Mouse (Mus musculus) adrenal gland, postnatal 36 days (tissue): ENCODE data around the gene Timm22. TPM values are rescaled to one million over a fixed set of nuclear protein-coding genes. Genes with fewer than 3 reads are reported as not detected.

Source experiments
- DNase-seq, 2 experiments: peaks; one replicate each; pipeline ENCODE4 v3.0.0; 2021; ENCODE audit warnings: mixed read lengths in 1 of 2
- total RNA-seq, 2 experiments: library from RNA; stranded (reverse); gene quantifications; 2 replicates each; pipeline ENCODE4 v1.2.3; 2021

Gene Timm22
- total RNA-seq, 2 experiments from 2014 or later, result 45.9 to 48.6 TPM

- no peak for DNase-seq
Observed at GRCm38 (mm10) chr11:76387097-76387496, 19.7 kb upstream of the Timm22 start.

DNA sequence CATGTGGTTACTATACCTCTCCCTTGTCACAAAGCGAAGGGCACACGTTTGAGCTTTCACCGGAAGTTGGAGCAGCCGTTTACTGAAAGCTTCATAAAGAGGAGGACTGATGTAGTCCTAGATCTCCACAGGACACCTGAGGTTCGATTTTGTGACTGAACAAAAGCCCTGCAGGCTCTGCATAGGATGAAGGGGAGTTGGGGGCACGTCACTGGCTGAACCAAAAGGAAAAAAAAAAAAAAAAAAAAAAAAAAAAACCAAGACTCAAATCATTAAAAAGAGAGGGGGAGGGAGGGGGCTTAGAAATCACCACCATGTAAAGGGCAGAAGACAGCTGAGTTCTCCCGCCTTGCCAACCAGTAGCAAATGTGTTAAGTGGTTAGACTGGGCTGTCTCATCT, 18.0 kb upstream of the Timm22 start:
- DNase-seq, result no peak

DNA sequence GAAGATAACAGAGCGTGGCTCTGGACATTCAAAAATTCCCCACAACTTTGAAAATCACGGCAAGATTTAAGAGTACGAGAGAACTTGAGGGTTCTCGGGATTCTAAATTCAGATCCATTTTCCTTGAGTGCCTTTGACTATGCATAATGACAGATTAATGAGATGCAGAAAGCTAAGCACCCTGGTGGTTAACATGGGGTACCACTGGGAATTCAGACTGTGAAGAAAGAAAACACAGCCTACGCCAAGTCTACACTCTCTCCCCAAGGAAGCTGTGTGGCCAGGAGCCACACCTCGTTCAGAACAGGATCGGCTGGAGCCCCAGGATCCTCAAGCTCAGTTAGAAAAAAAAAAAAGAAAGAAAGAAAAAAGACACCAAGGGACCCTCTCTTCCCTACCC, 14.2 kb upstream of the Timm22 start:
- no peak for DNase-seq

DNA sequence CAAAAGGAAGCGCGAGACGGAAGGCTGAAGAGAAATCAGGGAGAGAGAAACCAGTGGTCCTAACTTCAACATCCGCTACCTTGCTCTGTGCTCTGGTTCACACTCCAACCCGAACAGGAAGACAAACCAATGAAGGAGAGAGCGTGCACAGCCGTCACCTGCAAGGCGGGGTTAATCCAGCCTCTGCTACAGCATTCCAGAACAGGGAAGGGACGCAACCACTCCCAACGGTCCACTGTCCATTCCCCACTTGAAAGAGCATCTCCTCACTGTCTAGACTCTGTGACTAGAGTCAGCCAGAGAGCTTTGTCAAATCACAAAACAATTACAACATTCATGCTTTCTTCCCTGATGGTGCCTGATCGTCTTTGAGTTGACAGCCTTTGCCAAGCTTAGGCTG, 13.8 kb upstream of the Timm22 start:
- DNase-seq, result no peak

- DNase-seq, result peak; percentile 59 to 74
Observed at GRCm38 (mm10) chr11:76397650-76398311, 9.0 kb upstream of the Timm22 start.

- peak; percentile 60 to 72 for DNase-seq
Observed at GRCm38 (mm10) chr11:76398312-76398797, 8.4 kb upstream of the Timm22 start.

GRCm38 (mm10) chr11:76398798-76399586, 7.8 kb upstream of the Timm22 start, which contains the start of gene Nxn:
Gene Nxn (minus strand): TSS chr11:76399140.
- peak; percentile 96 to 98 for DNase-seq

GRCm38 (mm10) chr11:76399587-76400330, 7.0 kb upstream of the Timm22 start:
- peak; percentile 46 for DNase-seq

DNA sequence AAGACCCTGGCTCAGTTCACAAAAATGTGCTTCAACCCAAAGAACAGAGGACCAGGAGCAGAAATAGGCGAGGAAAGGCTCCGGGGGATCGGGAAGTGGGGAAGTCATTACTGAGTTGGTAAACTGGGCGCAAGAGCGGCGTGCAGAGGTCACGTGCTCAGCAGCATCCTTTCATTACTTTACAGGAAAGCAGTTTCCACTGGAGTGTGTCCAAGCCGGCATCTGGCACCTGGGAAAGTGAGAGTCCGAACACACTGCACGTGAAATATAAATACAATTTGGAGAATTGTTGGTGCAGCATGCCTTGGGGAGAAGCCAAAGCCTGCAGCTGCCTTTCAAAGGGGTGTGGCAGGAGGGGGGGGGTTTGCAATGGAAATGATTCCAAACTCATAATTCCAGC, 5.4 kb upstream of the Timm22 start:
- DNase-seq, result no peak

DNA sequence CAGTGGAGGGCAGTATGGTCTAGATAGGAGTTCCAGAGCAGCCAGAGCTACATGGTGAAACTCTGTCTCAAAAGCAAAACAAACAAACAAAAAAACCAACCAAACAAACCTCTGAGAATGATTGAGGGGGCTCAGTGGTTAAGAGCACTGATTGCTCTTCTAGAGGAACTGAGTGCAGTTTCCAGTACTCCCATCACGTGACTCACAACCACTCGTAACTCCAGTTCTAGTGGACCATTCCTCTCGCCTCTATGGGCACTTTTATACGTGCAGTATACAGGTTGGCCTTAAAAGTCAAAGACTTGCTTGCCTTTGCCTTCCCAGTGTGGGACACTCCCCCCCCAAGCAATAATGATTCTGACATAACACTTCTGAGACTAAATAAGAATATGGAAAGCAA, 1.6 kb upstream of the Timm22 start:
- DNase-seq, result no peak

- no peak for DNase-seq
Observed at GRCm38 (mm10) chr11:76405626-76406264, 1.0 kb upstream of the Timm22 start.

GRCm38 (mm10) chr11:76410826-76411225, 4.1 kb downstream of the Timm22 start:
- DNase-seq, result peak; percentile 51 to 71

GRCm38 (mm10) chr11:76413202-76413601, 6.5 kb downstream of the Timm22 start:
- DNase-seq, result no peak

DNA sequence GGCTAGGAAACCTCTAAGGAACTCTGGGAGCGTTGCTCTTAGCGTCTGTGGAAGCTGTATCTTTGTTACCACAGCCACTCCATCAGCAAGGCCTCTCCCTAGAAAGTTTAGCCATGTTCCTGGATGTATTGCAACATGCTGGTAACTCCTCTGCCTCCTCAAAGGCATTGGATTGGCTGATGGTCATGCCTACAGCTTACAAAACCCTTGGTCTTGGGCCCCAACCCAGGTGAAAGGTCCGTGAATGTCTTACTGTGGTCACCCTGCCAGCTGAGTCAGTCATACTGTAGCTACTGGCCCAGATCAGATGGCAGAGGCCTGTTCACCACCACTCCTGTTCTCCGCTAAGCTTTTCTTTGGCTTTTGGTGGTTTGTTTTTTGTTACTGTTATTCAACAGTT, 8.2 kb downstream of the Timm22 start:
- DNase-seq, result peak; percentile 52 to 53

DNA sequence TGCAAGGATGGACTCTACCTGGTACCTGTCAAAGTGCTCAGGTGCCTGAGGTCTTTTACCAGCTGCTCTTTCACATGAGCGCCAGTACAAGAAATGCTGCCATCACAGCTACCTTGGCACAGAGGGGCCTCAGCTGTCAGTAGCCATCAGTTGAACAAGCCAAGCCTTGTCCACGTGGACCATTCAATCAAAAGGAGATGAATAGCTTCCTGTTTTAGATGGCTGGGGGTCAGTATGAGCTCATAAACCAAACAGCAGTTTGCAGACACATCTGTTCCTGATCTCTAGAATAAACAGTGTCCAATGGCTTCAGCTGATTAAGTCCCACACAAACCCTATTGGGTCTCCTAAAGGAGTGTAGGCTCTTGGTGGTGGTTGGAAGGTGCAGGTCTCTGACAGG, 9.2 kb downstream of the Timm22 start:
- no peak for DNase-seq

DNA sequence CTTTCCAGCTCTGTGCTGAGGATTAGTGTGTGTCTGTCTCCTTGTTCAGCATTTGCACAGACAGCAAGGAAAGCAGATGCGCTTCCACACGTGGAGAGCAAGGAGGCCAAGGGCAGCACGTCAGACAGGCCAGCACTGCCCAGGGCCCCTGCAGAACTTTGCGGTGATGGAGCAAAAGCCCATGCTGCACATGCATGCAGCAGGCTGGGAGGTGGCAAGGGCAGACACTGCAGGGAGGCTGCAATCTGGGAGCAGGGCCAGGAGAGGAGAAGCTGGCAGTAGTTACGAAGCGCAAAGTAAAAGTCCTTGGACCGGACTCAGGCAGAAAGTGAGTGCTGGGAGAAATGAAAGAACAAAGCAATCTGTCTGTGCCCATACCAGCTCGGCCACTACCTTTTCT, 11.7 kb downstream of the Timm22 start:
- DNase-seq, result peak; percentile 82 to 85

- no peak for DNase-seq
Observed at GRCm38 (mm10) chr11:76419179-76419578, 12.4 kb downstream of the Timm22 start.

- no peak for DNase-seq
Observed at GRCm38 (mm10) chr11:76420896-76421295, 14.1 kb downstream of the Timm22 start.

GRCm38 (mm10) chr11:76425749-76426148, 19.0 kb downstream of the Timm22 start:
- DNase-seq, result no peak

- DNase-seq, result no peak
Observed at GRCm38 (mm10) chr11:76427781-76428180, 21.0 kb downstream of the Timm22 start.

- no peak for DNase-seq
Observed at GRCm38 (mm10) chr11:76429046-76429445, 22.3 kb downstream of the Timm22 start.

DNA sequence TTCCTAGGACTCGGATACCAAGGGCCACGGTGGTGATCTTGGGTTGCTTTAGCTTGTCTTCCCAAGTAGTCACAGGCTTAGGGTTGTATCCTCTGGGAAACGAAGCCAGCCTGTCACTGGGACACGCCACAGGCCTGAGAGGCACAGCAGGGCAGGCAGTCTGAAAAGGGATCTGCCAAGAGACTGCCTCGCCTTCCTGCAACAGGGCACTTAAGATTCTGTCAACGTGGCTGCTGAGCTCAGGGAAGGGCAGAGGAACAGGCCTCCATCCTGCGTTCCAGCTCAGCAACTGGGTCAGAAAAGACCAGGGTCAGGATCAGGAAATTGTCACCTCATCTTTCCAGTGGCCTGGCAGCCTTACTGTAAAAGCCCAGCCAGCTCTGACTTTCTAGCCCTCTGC, 22.8 kb downstream of the Timm22 start:
- DNase-seq, result no peak
